Mouse (Mus musculus): ENCODE data around the gene Cntn4. TPM values are rescaled to one million over a fixed set of nuclear protein-coding genes. Genes with fewer than 3 reads are reported as not detected.

Gene Cntn4
- polyA plus RNA-seq, 1 experiment from 2014 or later, result not detected

DNA sequence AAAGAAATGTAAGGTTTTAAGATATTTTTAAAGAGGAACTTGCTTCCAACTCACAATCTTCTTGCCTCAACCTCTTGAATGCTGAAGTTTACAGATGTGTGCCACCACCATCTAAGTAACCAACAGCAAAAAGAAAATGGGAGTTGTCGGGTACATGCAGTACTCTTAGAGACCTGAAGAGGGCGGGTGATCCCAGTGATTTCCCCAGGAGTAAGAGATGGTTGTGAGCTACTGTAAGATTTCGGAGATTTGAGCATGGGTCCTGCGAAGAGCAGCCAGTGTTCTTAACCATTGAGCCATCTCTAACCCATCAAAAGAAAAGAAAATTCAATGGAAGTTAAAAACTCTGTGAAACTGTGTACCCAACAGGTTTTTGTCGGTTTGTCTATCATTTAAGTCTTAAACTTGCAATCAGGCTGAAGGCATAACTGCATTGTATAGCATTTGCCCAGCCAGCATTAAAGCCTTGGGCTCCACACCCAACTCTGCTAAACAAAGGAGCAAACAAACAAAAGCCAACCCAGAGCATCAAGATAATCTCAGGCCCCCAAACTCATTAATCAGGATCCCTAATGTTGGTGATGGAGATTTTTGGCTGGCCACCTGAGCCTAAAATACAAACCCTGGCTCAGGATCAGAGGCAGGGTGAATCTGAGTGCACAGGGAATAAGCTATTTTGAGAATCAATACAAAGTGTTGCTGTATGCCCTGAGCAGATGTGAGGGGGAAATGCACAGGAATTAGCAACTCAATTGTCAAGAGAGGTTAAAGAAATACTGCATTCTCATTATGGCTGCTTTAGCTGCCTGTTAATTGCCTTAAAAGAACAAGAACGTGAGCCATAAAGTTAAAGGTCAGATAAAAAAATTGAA is 986.6 kb downstream of the Cntn4 start:
- Histone ChIP-seq H3K36me3 (replicated peaks) (no peaks in the 10 kb centered on the region), H3K9ac (no peak overlapping the region), H3K4me1 (replicated peaks) (no peaks in the 10 kb centered on the region), H3K9me3 (replicated peaks) (no peaks in the 10 kb centered on the region), H3K27me3 (no peaks in the 10 kb centered on the region), H3K4me2 (no peak overlapping the region), H3K4me3 (replicated peaks) (no peak overlapping the region), H3K27ac (replicated peaks) (no peak overlapping the region)
- WGBS (ENCODE audit: insufficient replicate concordance), result 24% methylated on average over 6 of the region's 6 CpGs
- ATAC-seq (ENCODE audit: insufficient read depth), result no peak

DNA sequence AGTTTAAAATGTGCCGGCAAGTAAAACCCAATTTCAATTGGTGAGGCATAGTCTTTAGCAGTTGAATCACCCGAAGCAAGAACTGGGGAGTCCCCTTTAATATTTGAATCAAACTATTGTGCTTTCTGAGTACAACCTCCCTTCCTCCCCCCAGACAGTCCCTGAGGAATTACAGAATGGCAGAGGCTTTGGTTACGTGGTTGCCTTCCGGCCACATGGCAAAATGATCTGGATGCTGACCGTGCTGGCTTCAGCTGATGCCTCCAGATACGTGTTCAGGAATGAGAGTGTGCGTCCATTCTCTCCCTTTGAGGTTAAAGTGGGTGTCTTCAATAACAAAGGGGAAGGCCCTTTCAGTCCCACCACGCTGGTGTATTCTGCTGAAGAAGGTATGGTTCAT is 998.1 kb downstream of the Cntn4 start:
- H3K27me3 ChIP-seq, result no peaks in the 10 kb centered on the region
- no peaks in the 10 kb centered on the region for H3K4me1 ChIP-seq (replicated peaks)
- H3K4me2 ChIP-seq, result no peak overlapping the region
- ATAC-seq (ENCODE audit: insufficient read depth), result no peak
- H3K9ac ChIP-seq, result no peak overlapping the region
- H3K4me3 ChIP-seq (replicated peaks), result no peak overlapping the region
- H3K36me3 ChIP-seq (replicated peaks), result no peaks in the 10 kb centered on the region
- 66% methylated on average over 8 of the region's 8 CpGs for WGBS (ENCODE audit: insufficient replicate concordance)
- H3K9me3 ChIP-seq (replicated peaks), result no peaks in the 10 kb centered on the region
- no peak overlapping the region for H3K27ac ChIP-seq (replicated peaks)

DNA sequence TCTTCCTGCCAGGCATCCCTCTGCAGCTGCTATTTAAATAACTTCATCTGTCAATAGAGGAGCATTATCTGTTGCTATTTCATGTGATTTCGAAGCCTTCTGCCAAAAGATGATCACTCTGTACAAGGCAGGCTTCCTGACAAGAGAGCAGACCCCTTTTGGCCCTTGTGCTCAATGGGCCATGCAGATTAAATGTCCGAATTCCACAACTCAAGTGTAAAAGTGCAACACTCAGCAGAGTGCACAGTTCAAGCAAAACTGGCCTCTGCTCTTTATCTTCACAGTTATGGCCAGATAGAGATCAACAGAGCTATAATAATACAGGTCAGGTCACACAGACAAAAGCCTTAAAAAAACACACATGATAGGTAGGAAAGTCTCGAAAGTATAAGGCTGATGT is 1024.5 kb downstream of the Cntn4 start:
- no peaks in the 10 kb centered on the region for H3K36me3 ChIP-seq (replicated peaks)
- no peaks in the 10 kb centered on the region for H3K9me3 ChIP-seq (replicated peaks)
- WGBS (ENCODE audit: insufficient replicate concordance), result 44% methylated on average over 3 of the region's 3 CpGs
- H3K4me1 ChIP-seq (replicated peaks), result no peaks in the 10 kb centered on the region
- H3K4me2 ChIP-seq, result no peak overlapping the region
- no peak overlapping the region for H3K9ac ChIP-seq
- no peak overlapping the region for H3K4me3 ChIP-seq (replicated peaks)
- H3K27ac ChIP-seq (replicated peaks), result no peak overlapping the region
- no peak for ATAC-seq (ENCODE audit: insufficient read depth)
- no peaks in the 10 kb centered on the region for H3K27me3 ChIP-seq

DNA sequence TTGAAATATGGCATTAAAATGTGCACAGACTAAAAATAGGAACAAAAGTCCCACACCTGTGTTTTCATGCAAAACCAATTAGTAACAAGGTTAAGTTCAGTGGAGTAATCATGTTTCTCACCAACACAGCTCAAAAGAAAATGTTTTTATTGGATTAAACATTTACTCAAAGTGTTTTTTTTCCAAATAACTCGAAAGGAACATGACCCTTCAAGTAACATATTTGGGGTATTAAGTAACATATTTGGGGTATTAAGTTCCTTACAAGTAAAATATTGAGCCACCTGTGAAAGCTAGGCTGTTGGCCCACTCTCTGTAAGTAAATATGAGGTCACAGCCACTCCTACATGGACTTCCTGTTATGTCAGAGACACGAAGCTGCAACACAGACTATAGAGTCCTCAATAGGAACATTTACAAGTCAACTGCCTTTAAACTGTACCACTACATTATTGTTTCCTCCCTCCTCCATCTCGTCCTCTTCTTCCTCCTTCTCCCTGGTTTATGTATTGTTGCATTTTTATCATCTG is 1028.1 kb downstream of the Cntn4 start:
- H3K4me2 ChIP-seq, result no peak overlapping the region
- no peak for ATAC-seq (ENCODE audit: insufficient read depth)
- WGBS (ENCODE audit: insufficient replicate concordance), result 26% methylated on average over 3 of the region's 3 CpGs
- no peaks in the 10 kb centered on the region for H3K36me3 ChIP-seq (replicated peaks)
- no peaks in the 10 kb centered on the region for H3K4me1 ChIP-seq (replicated peaks)
- H3K4me3 ChIP-seq (replicated peaks), result no peak overlapping the region
- H3K27me3 ChIP-seq, result no peaks in the 10 kb centered on the region
- no peak overlapping the region for H3K27ac ChIP-seq (replicated peaks)
- H3K9ac ChIP-seq, result no peak overlapping the region
- H3K9me3 ChIP-seq (replicated peaks), result no peaks in the 10 kb centered on the region

DNA sequence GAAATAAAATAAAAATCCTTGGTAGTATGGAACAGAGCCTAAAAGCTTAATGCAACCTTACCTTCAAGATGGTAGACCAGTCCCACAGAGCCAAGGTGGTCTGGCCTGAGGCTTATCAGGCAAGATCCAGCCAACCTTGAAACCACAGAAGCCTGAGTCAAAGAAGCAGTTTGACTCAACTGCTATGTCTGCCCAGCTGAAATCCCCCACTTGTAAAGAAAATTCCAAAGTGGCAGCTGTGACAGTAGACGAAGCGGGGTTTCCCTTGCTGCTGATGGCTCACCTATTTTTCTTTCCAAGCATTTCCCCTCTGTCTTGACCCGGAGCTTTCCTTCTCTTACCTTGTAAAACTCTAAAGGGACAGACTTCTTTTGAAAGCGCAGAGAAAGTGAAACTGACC is 1048.2 kb downstream of the Cntn4 start:
- Histone ChIP-seq H3K27me3 (no peaks in the 10 kb centered on the region), H3K4me1 (replicated peaks) (no peaks in the 10 kb centered on the region), H3K27ac (replicated peaks) (no peak overlapping the region), H3K9me3 (replicated peaks) (no peaks in the 10 kb centered on the region), H3K9ac (no peak overlapping the region), H3K4me3 (replicated peaks) (no peak overlapping the region), H3K36me3 (replicated peaks) (no peaks in the 10 kb centered on the region), H3K4me2 (no peak overlapping the region)
- ATAC-seq (ENCODE audit: insufficient read depth), result no peak
- WGBS (ENCODE audit: insufficient replicate concordance), result 32% methylated on average over 4 of the region's 4 CpGs

DNA sequence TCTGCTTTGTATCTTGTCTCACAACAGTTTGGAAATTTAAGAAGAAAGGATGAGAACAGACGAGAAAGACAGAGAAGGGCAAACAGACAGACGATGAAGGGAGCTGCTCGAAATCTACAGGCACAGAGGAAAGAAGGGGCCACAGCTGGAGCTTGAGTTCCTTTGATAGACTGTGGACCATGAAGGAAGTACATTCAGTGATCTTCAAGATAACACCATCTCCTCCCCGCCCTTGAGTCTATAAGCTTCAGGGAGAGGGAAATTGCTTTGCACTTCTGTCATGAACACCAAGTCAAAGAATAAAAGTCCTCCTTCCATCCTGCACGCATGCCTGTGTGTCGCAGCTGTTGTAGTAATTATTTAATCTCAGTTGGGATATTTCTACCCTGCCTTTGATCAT is 1048.6 kb downstream of the Cntn4 start:
- WGBS (ENCODE audit: insufficient replicate concordance), result 16% methylated on average over 6 of the region's 6 CpGs
- ATAC-seq (ENCODE audit: insufficient read depth), result no peak
- no peak overlapping the region for H3K4me2 ChIP-seq

DNA sequence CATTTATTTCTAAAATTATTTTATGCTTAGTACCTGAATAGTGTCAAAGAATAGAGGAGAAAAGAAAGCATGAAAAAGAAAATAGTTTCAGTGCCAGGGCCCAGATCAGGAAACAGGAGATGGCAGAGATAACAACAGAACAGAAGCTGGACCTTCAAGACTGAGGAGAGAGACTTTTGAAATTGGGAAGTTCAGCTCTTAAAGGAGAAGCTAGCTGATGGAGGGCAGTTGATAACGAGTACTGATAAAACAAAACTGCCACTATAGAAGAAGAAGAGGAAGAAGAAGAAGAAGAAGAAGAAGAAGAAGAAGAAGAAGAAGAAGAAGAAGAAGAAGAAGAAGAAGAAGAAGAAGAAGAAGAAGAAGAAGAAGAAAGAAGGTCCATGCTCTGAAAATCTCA is 1050.2 kb downstream of the Cntn4 start:
- Histone ChIP-seq H3K36me3 (replicated peaks) (no peaks in the 10 kb centered on the region), H3K27me3 (no peaks in the 10 kb centered on the region), H3K9me3 (replicated peaks) (no peaks in the 10 kb centered on the region), H3K9ac (no peak overlapping the region), H3K27ac (replicated peaks) (no peak overlapping the region), H3K4me3 (replicated peaks) (no peak overlapping the region), H3K4me2 (no peak overlapping the region), H3K4me1 (replicated peaks) (no peaks in the 10 kb centered on the region)
- 3% methylated on average over 1 of the region's 1 CpGs for WGBS (ENCODE audit: insufficient replicate concordance)
- ATAC-seq (ENCODE audit: insufficient read depth), result no peak

More for the DNA sequence above, 1048.6 kb downstream of the Cntn4 start:
- Histone ChIP-seq H3K27ac (replicated peaks) (no peak overlapping the region), H3K27me3 (no peaks in the 10 kb centered on the region), H3K9ac (no peak overlapping the region), H3K9me3 (replicated peaks) (no peaks in the 10 kb centered on the region), H3K36me3 (replicated peaks) (no peaks in the 10 kb centered on the region), H3K4me1 (replicated peaks) (no peaks in the 10 kb centered on the region), H3K4me3 (replicated peaks) (no peak overlapping the region)

DNA sequence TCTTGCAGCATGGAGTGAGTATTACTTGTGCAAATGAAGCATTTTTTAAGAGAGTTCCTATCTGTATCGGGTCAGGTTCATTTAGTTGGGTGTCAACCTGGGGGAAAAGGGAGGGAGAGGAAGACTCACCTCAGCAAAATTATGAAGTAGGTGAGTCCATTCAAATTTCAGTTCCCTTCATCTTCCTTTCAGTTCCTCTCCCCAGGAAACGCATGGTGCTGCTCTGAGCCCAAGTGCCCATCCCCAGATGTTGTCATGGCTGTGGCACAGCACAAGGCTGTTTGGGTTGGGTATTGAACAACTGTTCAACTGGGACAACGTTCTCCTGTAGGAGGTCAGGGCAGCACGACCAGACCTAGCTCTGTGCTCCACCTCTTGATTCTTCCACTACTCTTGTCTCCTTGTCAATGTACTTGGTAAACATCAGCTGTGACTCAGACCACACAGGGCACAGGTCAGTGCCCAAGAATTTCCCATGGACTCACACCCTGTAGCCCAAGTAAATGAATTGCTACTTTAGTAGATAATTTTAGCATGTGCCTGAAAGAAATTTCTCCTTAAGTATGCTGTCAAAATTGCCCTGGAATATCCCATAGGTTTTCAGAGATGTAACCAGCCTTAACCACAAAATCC is 1052.3 kb downstream of the Cntn4 start:
- Histone ChIP-seq H3K27me3 (no peaks in the 10 kb centered on the region), H3K4me2 (no peak overlapping the region), H3K36me3 (replicated peaks) (no peaks in the 10 kb centered on the region), H3K9ac (no peak overlapping the region), H3K27ac (replicated peaks) (no peak overlapping the region), H3K9me3 (replicated peaks) (no peaks in the 10 kb centered on the region), H3K4me1 (replicated peaks) (no peaks in the 10 kb centered on the region), H3K4me3 (replicated peaks) (no peak overlapping the region)
- WGBS (ENCODE audit: insufficient replicate concordance), result 64% methylated on average over 4 of the region's 4 CpGs
- no peak for ATAC-seq (ENCODE audit: insufficient read depth)

DNA sequence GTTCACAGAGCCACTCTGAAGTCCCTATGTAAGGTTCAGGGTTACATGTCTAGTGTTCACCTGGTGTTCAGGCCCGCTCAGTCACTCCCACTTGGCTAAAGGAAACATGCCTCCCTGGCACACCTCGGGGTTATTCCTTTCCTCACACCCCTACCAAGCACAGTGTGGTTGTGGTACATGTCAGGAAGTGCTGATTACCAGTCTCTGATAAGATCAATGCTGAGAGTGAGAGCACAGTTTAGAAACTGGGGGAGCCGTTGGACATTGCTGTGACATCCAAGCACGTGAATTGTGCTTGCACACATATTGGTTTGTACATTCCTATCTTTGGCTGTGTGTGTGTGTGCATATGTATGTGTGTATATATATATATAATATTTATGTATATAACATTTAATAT is 1055.1 kb downstream of the Cntn4 start:
- Histone ChIP-seq H3K4me2 (no peak overlapping the region), H3K27ac (replicated peaks) (no peak overlapping the region), H3K4me3 (replicated peaks) (no peak overlapping the region), H3K9ac (no peak overlapping the region), H3K27me3 (no peaks in the 10 kb centered on the region), H3K4me1 (replicated peaks) (no peaks in the 10 kb centered on the region), H3K36me3 (replicated peaks) (no peaks in the 10 kb centered on the region), H3K9me3 (replicated peaks) (no peaks in the 10 kb centered on the region)
- 33% methylated on average over 4 of the region's 4 CpGs for WGBS (ENCODE audit: insufficient replicate concordance)
- ATAC-seq (ENCODE audit: insufficient read depth), result no peak

DNA sequence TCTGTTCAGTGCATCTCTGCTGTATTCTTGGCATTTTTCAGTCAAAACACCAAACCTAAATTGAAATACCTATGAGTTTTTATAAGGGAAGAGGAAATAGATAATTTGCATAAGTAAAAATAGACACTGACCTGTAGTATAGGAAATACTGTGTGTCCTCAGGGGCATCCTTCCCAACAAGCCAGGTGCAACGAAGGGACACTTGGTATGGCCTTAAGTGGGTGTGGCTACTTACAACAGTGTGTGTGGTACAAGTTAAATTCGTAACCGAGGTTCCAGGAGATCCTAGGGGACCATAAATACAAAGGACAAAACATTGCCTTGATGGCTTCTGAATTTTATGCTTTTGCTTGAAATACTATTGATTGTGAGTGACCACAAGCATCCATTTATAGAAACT is 1060.8 kb downstream of the Cntn4 start:
- ATAC-seq (ENCODE audit: insufficient read depth), result no peak
- Histone ChIP-seq H3K9ac (no peak overlapping the region), H3K36me3 (replicated peaks) (no peaks in the 10 kb centered on the region), H3K4me1 (replicated peaks) (no peaks in the 10 kb centered on the region), H3K9me3 (replicated peaks) (no peaks in the 10 kb centered on the region), H3K4me2 (no peak overlapping the region), H3K27ac (replicated peaks) (no peak overlapping the region), H3K27me3 (no peaks in the 10 kb centered on the region), H3K4me3 (replicated peaks) (no peak overlapping the region)
- WGBS (ENCODE audit: insufficient replicate concordance), result 56% methylated on average over 3 of the region's 3 CpGs

DNA sequence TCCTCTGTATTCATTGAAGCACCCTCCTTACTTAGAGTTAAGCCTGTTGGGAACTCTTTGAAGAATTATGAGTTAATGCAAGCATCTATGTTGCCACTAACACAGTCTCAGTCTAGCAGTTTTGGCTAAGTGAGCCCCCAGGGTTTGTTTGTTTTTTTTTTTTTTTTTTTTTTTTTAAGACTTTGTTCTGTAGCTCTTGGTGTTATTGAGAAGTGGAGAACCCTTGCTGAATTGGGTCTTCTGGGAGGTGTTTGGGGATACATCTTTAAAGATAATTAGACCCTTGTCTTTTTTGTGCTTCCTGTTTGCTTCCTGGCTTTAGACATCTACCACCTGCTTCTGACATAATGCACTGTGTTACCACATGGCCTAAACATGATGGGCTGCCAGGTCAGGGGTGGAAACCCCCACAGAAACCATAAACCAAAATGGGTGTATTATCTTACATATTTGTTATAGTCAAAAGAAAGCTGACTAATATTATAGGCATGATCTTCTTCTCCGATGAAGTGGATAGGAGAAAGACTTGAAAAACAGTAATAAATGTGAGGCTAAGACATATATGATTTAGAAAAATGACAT is 1062.9 kb downstream of the Cntn4 start:
- H3K4me1 ChIP-seq (replicated peaks), result no peaks in the 10 kb centered on the region
- H3K27ac ChIP-seq (replicated peaks), result no peak overlapping the region
- no peak for ATAC-seq (ENCODE audit: insufficient read depth)
- no peaks in the 10 kb centered on the region for H3K36me3 ChIP-seq (replicated peaks)
- no peak overlapping the region for H3K4me2 ChIP-seq
- no peak overlapping the region for H3K4me3 ChIP-seq (replicated peaks)
- H3K27me3 ChIP-seq, result no peaks in the 10 kb centered on the region
- no peak overlapping the region for H3K9ac ChIP-seq
- H3K9me3 ChIP-seq (replicated peaks), result no peaks in the 10 kb centered on the region
- WGBS (ENCODE audit: insufficient replicate concordance), result 66% methylated on average over 1 of the region's 1 CpGs
